Mouse (Mus musculus) forebrain, embryonic 11.5 days (tissue): ENCODE measurements at regions not wholly inside any gene's neighbourhood (a gene's known extent, or its start where the extent isn't known, plus 50 kb on each side); places are given as distances from the start of the nearest gene placed in this dataset.
A peak's percentile ranks its signal among the peaks of the same experiment; 100 is the strongest.

Experiments
- ATAC-seq: fragments of 200-750 bp; cut with Nextera tagmentation; replicated peaks from 2 replicates; pipeline ENCODE4 v1.8.0; 2017; ENCODE audit warnings: moderate TSS enrichment; ENCODE audit not compliant: low FRiP score
- DNase-seq: peaks from one replicate; pipeline ENCODE4 v3.0.0-alpha.2; 2017; ENCODE audit warnings: low spot score
- H3K27ac ChIP-seq: fragments of 300-500 bp; sonication (generic); 2 replicates; pipeline ENCODE4 v1.5.1; 2014; ENCODE audit warnings: low read depth, low read length
- H3K27me3 ChIP-seq: fragments of 300-500 bp; sonication (generic); 2 replicates; pipeline ENCODE4 v1.6.1; 2014; ENCODE audit warnings: mild to moderate bottlenecking, low read length, mixed read lengths; ENCODE audit not compliant: control insufficient read depth, insufficient read depth
- H3K36me3 ChIP-seq: fragments of 300-500 bp; sonication (generic); 2 replicates; pipeline ENCODE4 v1.6.1; 2014; ENCODE audit warnings: mild to moderate bottlenecking, low read length, moderate library complexity, mixed read lengths; ENCODE audit not compliant: control insufficient read depth, insufficient read depth
- H3K4me1 ChIP-seq: fragments of 300-500 bp; sonication (generic); replicated peaks from 2 replicates; pipeline ENCODE4 v1.6.1; 2014; ENCODE audit warnings: low read length, mixed read lengths; ENCODE audit not compliant: control insufficient read depth, insufficient read depth
- H3K4me2 ChIP-seq: fragments of 300-500 bp; sonication (generic); 2 replicates; pipeline ENCODE4 v1.6.1; 2014; ENCODE audit warnings: low read depth, mild to moderate bottlenecking, low read length, moderate library complexity, mixed read lengths; ENCODE audit not compliant: severe bottlenecking
- H3K4me3 ChIP-seq: fragments of 300-500 bp; sonication (generic); 2 replicates; pipeline ENCODE4 v1.5.1; 2014; ENCODE audit warnings: low read depth, low read length
- H3K9ac ChIP-seq: fragments of 300-500 bp; sonication (generic); 2 replicates; pipeline ENCODE4 v1.6.1; 2014; ENCODE audit warnings: low read length
- H3K9me3 ChIP-seq: fragments of 300-500 bp; sonication (generic); 2 replicates; pipeline ENCODE4 v1.6.1; 2016; ENCODE audit warnings: low read length, mixed read lengths; ENCODE audit not compliant: control insufficient read depth
- WGBS: fragments of 180-500 bp; shearing (Covaris S2); extraction: QIAGEN DNeasy Blood & Tissue Kit; methylation state at CpG from one replicate; pipeline ENCODE4 v1.1.7; 2014; 5-methylcytosine and 5-hydroxymethylcytosine counted together

DNA sequence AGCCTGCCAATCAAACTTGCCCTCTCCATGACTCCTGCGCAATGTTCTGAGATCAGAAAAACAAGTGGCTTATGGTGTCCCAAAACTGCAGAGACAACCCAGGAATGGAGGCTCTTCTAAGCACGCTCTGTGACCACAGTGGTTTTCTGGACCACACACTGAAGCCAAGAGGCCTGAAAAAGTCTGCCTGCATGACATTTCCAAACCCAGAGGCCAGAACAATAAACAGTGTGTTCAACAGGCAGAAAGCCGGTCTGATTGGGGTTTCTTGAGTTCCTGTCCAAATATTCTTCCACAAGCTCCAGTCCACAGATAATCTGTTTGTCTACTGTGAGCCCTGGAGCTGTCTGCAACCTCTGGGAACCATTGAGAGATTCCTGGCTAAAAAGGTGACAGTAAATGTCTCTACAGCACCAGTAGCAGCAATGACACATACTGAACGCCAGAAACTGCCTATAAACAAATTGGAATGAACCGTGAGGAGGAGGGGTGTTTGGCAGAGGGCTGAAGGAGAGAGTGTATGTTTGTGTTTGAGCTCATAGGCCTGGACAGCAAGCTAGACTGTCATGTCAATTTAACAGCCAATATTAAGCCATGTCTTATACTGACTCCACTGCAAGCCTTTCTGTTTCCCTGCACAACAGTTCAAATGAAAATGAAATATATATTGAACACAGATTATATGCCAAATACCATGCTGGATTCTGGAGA, 152.2 kb downstream of the Rpl10-ps3 start:
- H3K27ac ChIP-seq, result no peak overlapping the region
- no peak overlapping the region for H3K4me2 ChIP-seq
- H3K9ac ChIP-seq, result no peak overlapping the region
- DNase-seq (no peak), ATAC-seq (no peak)
- no peaks in the 10 kb centered on the region for H3K9me3 ChIP-seq
- H3K4me3 ChIP-seq, result no peak overlapping the region
- no peaks in the 10 kb centered on the region for H3K27me3 ChIP-seq
- peaks cover 3% of the 10 kb centered on the region for H3K4me1 ChIP-seq
- WGBS, result 78% methylated on average over 5 of the region's 5 CpGs
- H3K36me3 ChIP-seq, result no peaks in the 10 kb centered on the region

DNA sequence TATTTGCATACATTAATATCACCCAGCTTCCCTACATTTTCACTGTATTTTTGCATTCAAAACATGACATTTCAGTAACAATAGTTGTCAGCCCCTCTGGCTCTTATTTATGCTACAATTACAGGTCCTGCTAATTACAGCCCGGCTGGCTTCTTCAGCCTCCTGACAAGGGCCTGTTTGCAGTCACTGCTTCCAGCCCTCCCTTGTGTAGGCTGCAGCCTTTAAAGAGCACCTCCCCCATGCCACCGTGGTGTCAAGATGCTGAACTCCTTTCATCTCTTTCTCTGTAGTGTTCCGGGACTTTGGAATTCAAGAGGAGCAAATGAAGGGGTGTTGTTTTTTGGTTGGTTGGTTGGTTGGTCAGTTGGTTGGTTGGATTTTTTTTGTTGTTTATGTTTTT, 153.6 kb downstream of the Rpl10-ps3 start:
- H3K9me3 ChIP-seq, result no peaks in the 10 kb centered on the region
- H3K4me3 ChIP-seq, result no peak overlapping the region
- no peaks in the 10 kb centered on the region for H3K27me3 ChIP-seq
- no peak overlapping the region for H3K27ac ChIP-seq
- no peak overlapping the region for H3K4me2 ChIP-seq
- ATAC-seq (0 out of 2 replicates have a peak, but pooled peaks have one; percentile 51), DNase-seq (peak; percentile 58)
- H3K9ac ChIP-seq, result no peak overlapping the region
- H3K36me3 ChIP-seq, result no peaks in the 10 kb centered on the region
- 4% methylated on average over 3 of the region's 3 CpGs for WGBS
- peaks cover 3% of the 10 kb centered on the region for H3K4me1 ChIP-seq

DNA sequence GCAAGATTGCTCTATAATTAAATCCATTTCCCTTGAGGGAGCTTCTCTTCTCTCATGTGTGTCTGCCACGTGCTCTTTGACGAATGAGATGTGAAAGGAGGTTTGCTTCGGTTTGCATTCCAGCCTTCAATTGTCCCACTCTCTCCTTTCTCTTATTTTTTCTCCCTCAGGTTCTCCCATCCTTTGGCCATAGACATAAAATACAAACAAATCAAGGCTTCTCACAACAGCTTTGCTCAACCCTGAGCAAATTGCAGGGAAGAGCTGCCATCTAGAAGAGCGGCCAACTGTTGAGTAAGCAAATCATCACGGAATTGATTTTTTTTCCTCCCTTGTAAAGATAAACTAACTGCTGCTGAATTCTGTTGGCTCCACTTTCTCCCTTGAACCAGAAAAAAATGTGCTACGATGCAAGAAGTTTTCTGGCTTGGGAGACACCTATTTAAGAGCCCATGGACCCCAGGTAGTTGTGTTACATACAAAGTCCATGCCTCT, 156.1 kb downstream of the Rpl10-ps3 start:
- no peak for DNase-seq
- Histone ChIP-seq H3K9me3 (no peaks in the 10 kb centered on the region), H3K4me1 (no peaks in the 10 kb centered on the region; the same call in 1 of the 2 replicates), H3K27ac (no peak overlapping the region), H3K27me3 (no peaks in the 10 kb centered on the region), H3K4me2 (no peak overlapping the region), H3K9ac (no peak overlapping the region), H3K4me3 (no peak overlapping the region), H3K36me3 (no peaks in the 10 kb centered on the region)
- WGBS, result 88% methylated on average over 6 of the region's 6 CpGs
- ATAC-seq, result no peak

DNA sequence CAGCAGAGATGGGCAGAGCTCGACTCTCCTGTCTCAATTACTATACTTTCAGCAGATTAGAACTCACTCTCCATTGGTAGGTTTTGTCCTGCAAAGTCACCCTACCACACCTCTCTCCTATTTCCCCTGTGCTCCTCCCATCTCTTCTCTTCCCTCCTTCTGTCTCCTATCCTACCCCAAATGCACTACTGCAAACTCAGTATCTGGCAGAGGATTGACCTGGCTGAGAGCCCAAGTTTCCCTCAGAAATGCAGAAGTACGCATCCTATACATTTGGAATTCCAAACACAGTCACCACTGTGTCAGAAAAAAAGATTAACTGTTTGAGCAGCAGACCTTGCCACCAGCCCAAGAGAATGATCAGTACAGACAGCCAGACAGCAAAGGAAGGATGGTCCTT, 163.4 kb downstream of the Rpl10-ps3 start:
- no peak overlapping the region for H3K4me3 ChIP-seq
- H3K4me2 ChIP-seq, result no peak overlapping the region
- DNase-seq, result no peak
- H3K4me1 ChIP-seq, result no peaks in the 10 kb centered on the region
- no peak for ATAC-seq
- no peaks in the 10 kb centered on the region for H3K27me3 ChIP-seq
- no peaks in the 10 kb centered on the region for H3K9me3 ChIP-seq
- no peak overlapping the region for H3K9ac ChIP-seq
- no peak overlapping the region for H3K27ac ChIP-seq
- no peaks in the 10 kb centered on the region for H3K36me3 ChIP-seq
- WGBS, result 82% methylated on average over 2 of the region's 2 CpGs

DNA sequence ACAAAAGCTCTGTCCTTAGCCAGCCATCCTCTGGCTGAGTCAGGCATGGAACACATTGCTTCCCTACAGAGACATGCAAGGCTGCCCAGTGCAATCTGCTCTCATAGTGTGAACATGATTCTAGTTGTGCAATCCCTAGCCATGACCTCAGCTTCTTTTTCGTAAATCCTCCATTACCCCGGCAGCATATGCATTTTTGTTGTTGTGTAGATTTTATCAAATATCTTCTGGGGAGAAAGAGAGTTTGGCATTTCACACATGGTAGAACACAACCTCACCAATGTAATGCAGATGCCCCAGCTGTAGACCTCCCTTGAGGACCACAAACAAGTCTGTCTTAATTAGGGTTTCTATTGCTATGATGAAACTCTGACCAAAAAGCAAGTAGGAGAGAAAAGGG, 168.6 kb downstream of the Rpl10-ps3 start:
- 93% methylated on average over 2 of the region's 2 CpGs for WGBS
- ATAC-seq, result no peak
- no peak overlapping the region for H3K9ac ChIP-seq

DNA sequence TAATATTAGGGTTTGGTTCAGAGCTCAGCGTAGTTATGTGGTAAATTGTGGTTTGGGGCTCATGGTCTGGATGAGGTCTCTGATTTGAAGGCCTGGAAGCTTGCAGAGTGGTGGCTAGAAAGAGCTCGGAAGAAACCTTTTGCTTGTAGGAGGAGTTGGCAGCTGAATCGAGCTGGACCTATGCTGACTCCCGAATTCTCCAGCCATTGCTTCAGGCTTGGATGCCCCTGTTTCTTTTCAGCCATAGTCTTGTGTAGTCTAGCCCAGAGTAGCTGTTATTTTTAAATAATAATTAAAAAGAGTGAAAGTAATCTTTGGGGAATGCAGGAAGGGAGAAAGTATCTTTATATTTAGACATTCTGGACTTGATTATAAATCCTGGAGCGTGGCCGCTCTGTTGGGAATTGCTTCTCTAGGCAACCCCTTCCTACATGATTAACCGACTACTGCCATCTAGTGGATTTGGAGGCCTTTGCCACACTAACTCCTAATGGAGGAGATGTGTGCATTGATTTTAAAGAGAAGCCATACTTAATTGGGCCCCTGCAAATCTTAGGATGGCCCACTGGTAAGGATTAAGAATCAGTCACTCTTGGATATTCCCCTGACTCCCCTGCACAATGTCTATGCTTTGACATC, 172.8 kb downstream of the Rpl10-ps3 start:
- H3K9me3 ChIP-seq, result no peaks in the 10 kb centered on the region
- no peak overlapping the region for H3K27ac ChIP-seq
- H3K4me3 ChIP-seq, result no peak overlapping the region
- H3K4me2 ChIP-seq, result no peak overlapping the region
- no peaks in the 10 kb centered on the region for H3K36me3 ChIP-seq
- no peaks in the 10 kb centered on the region for H3K27me3 ChIP-seq
- H3K4me1 ChIP-seq, result no peaks in the 10 kb centered on the region; the same call in 1 of the 2 replicates
- 43% methylated on average over 7 of the region's 7 CpGs for WGBS
- ATAC-seq (no peak), DNase-seq (peak; percentile 59)
- H3K9ac ChIP-seq, result no peak overlapping the region

More for the DNA sequence above, 168.6 kb downstream of the Rpl10-ps3 start:
- Histone ChIP-seq H3K4me1 (no peaks in the 10 kb centered on the region), H3K27ac (no peak overlapping the region), H3K4me2 (no peak overlapping the region), H3K9me3 (no peaks in the 10 kb centered on the region), H3K27me3 (no peaks in the 10 kb centered on the region), H3K4me3 (no peak overlapping the region), H3K36me3 (no peaks in the 10 kb centered on the region)
- DNase-seq, result no peak

DNA sequence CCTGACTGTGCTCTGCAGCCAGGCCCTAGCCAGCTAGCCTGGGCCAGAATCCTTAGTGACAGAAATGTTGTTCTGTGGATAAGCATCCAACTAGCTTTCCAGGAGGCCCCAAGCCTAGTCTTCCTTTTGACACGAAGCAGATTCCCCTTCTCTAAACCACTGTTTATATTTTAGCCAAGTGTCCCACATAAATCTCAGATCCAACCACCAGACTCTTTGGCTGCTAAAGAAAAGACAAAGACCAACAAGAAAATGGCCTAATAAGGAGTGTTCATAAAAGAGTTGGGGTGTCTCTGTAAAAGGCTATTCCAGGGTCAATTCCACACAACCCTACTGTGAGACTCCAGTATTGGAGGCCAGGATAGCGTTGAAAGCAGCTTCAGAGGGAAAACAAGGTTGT, 173.6 kb downstream of the Rpl10-ps3 start:
- no peaks in the 10 kb centered on the region for H3K27me3 ChIP-seq
- H3K4me2 ChIP-seq, result no peak overlapping the region

DNA sequence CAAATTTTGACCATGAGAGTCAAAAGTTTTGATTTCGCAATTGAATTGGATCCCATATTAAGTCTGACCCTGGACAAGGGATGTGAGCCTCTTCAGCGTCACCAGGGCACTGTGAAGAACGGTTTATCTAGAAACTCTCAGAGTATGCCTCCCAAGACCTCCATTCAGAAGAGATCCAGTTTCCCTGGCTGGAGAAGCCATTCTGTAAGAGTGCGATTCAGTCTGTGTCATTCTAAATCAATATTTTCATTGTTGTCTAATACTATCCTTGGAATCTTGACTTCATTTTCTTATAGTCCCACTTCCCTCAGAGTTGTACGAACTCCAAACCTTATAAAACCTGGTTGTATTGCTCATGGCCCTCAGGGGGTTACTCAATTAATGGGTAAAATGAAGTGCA, 174.1 kb downstream of the Rpl10-ps3 start:
- 89% methylated on average over 5 of the region's 5 CpGs for WGBS

More for the DNA sequence above, 173.6 kb downstream of the Rpl10-ps3 start:
- Histone ChIP-seq H3K27ac (no peak overlapping the region), H3K36me3 (no peaks in the 10 kb centered on the region), H3K4me1 (no peaks in the 10 kb centered on the region; the same call in 1 of the 2 replicates), H3K9me3 (no peaks in the 10 kb centered on the region), H3K4me3 (no peak overlapping the region), H3K9ac (no peak overlapping the region)
- 85% methylated on average over 2 of the region's 2 CpGs for WGBS
- ATAC-seq, result no peak
- no peak for DNase-seq

More for the DNA sequence above, 174.1 kb downstream of the Rpl10-ps3 start:
- no peaks in the 10 kb centered on the region; the same call in 1 of the 2 replicates for H3K4me1 ChIP-seq
- no peak overlapping the region for H3K4me3 ChIP-seq
- no peak overlapping the region for H3K9ac ChIP-seq
- no peak overlapping the region for H3K27ac ChIP-seq
- ATAC-seq (no peak), DNase-seq (no peak)
- H3K36me3 ChIP-seq, result no peaks in the 10 kb centered on the region
- H3K4me2 ChIP-seq, result no peak overlapping the region
- H3K9me3 ChIP-seq, result no peaks in the 10 kb centered on the region
- no peaks in the 10 kb centered on the region for H3K27me3 ChIP-seq
